Mouse (Mus musculus): ENCODE data around the gene Hamp2.

- no peak for TF ChIP-seq POLR2A (IDR thresholded peaks at IDR 0.05; ENCODE audit: extremely low read depth, insufficient read depth, low read length)
- no peak for TF ChIP-seq CTCF (IDR thresholded peaks at IDR 0.05; ENCODE audit: extremely low read depth, insufficient read depth, low read length)
Observed at GRCm38 (mm10) chr7:30952441-30953265, 28.2 kb upstream of the Hamp2 start.

Measured in cortical plate, adult 2 months (tissue).